Mouse (Mus musculus): ENCODE data around the gene Gm21987.

DNA sequence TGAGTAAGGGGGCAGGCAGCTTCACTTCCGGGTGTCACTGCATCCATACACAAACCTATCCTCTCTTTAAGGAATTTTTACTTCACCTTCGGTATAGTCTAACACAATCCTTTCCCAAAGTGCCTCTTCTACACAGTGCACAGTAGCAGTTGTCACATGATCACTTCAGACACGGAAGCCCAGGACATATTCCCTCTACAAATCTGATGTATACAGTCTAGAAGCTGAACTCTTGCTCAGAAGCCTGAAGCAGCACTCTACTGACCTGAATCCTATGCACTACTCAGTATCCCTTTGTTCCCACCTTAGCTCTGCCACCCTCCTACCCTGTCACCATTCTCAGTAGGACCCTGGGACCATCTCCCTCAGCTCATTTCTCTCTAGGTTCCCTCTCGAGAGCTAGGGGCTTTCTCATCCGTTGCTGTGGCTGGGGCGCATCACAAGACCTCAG lies 38.4 kb downstream of the Gm21987 start:
- TF ChIP-seq CTCF (IDR thresholded peaks at IDR 0.05; ENCODE audit: low read depth) (no peak), EP300 (IDR thresholded peaks at IDR 0.05; ENCODE audit: low read depth) (no peak)
